Mouse (Mus musculus): ENCODE data around the gene Olr1. TPM values are rescaled to one million over a fixed set of nuclear protein-coding genes. Genes with fewer than 3 reads are reported as not detected.

The Olr1 gene
- total and polyA plus RNA-seq, 3 experiments = not detected

GRCm38 (mm10) chr6:129543709-129544606, 37.0 kb upstream of the Olr1 start:
- no peak for TF ChIP-seq RCOR1 (conservative IDR thresholded peaks at IDR 0.05; ENCODE audit: low read depth, low read length)
- no peak for TF ChIP-seq ZMIZ1 (IDR thresholded peaks at IDR 0.05; ENCODE audit: low read depth, low read length)
- no peak for TF ChIP-seq CHD2 (IDR thresholded peaks at IDR 0.05; ENCODE audit: low read length)
- no peak for TF ChIP-seq USF2 (conservative IDR thresholded peaks at IDR 0.05; ENCODE audit: low read depth, low read length)
- TF ChIP-seq MEF2A (IDR thresholded peaks at IDR 0.05; ENCODE audit: borderline replicate concordance, low read depth, low read length) = no peak
- no peak for TF ChIP-seq KAT2A (IDR thresholded peaks at IDR 0.05; ENCODE audit: insufficient replicate concordance, low read length)
- no peak for TF ChIP-seq GABPA (IDR thresholded peaks at IDR 0.05; ENCODE audit: insufficient replicate concordance, low read depth, low read length)
- TF ChIP-seq RAD21 (IDR thresholded peaks at IDR 0.05; ENCODE audit: low read depth, low read length) = peak; percentile 65
- peak; percentile 73 for TF ChIP-seq SMC3 (IDR thresholded peaks at IDR 0.05; ENCODE audit: low read depth, low read length)
- no peak for TF ChIP-seq TCF12 (IDR thresholded peaks at IDR 0.05; ENCODE audit: low read depth, low read length)
- no peak for TF ChIP-seq JUND (conservative IDR thresholded peaks at IDR 0.05; ENCODE audit: low read depth, low read length)
- no peak for TF ChIP-seq CHD1 (IDR thresholded peaks at IDR 0.05; ENCODE audit: low read depth, low read length)
- TF ChIP-seq EP300 (IDR thresholded peaks at IDR 0.05; ENCODE audit: low read length) = no peak
- TF ChIP-seq ZKSCAN1 (IDR thresholded peaks at IDR 0.05; ENCODE audit: borderline replicate concordance, low read depth, low read length) = no peak
- no peak for TF ChIP-seq TBP (conservative IDR thresholded peaks at IDR 0.05; ENCODE audit: low read depth, low read length)
- no peak for TF ChIP-seq BHLHE40 (IDR thresholded peaks at IDR 0.05; ENCODE audit: low read depth, low read length)
- no peak for TF ChIP-seq ETS1 (conservative IDR thresholded peaks at IDR 0.05; ENCODE audit: low read depth, low read length)
- no peak for TF ChIP-seq NRF1 (IDR thresholded peaks at IDR 0.05; ENCODE audit: low read depth, low read length)
- TF ChIP-seq USF1 (IDR thresholded peaks at IDR 0.05; ENCODE audit: low read depth, low read length) = no peak
- TF ChIP-seq IRF4 (IDR thresholded peaks at IDR 0.05; ENCODE audit: low read depth, low read length) = no peak
- TF ChIP-seq NELFE (IDR thresholded peaks at IDR 0.05; ENCODE audit: low read depth, low read length) = no peak
- no peak for TF ChIP-seq POLR2A (IDR thresholded peaks at IDR 0.05; ENCODE audit: low read depth, low read length)
- TF ChIP-seq MXI1 (IDR thresholded peaks at IDR 0.05; ENCODE audit: low read depth, low read length) = no peak
- TF ChIP-seq MAX (IDR thresholded peaks at IDR 0.05; ENCODE audit: low read length) = 0 out of 2 replicates have a peak, but pooled peaks have one; percentile 34
- TF ChIP-seq HCFC1 (IDR thresholded peaks at IDR 0.05; ENCODE audit: low read depth, low read length) = no peak
- TF ChIP-seq E2F4 (IDR thresholded peaks at IDR 0.05; ENCODE audit: insufficient replicate concordance, low read depth, low read length) = no peak
- TF ChIP-seq MYC (IDR thresholded peaks at IDR 0.05; ENCODE audit: low read depth, low read length) = 0 out of 2 replicates have a peak, but pooled peaks have one; percentile 54
- no peak for TF ChIP-seq SIN3A (IDR thresholded peaks at IDR 0.05; ENCODE audit: low read length)
- no peak for TF ChIP-seq MAZ (IDR thresholded peaks at IDR 0.05; ENCODE audit: low read depth, low read length)
- no peak for TF ChIP-seq MAFK (IDR thresholded peaks at IDR 0.05; ENCODE audit: insufficient replicate concordance, low read length)
- TF ChIP-seq CTCF (conservative IDR thresholded peaks at IDR 0.05 in 1 of 2, IDR thresholded peaks at IDR 0.05 in 1 of 2; ENCODE audit: low read depth in 2 of 2, low read length in 2 of 2) = peak; percentile 82 to 98
- H3K79me2 ChIP-seq (replicated peaks; ENCODE audit: control insufficient read depth, extremely low read depth, insufficient read depth, poor library complexity, severe bottlenecking) = no peaks in the 10 kb centered on the region
- H3K27ac ChIP-seq (ENCODE audit: insufficient read depth, low read depth) = no peak overlapping the region
- H3K9me3 ChIP-seq (replicated peaks; ENCODE audit: low read length) = no peaks in the 10 kb centered on the region
- in situ Hi-C loops (cut with MboI; ENCODE audit: low pct_ligation_motif_present, low pct_unique_long_range_greater_than_20kb, low sequenced_read_pairs) = loop anchor here (25.0 kb wide), 1 partner anchor 282 kb away; no protein-coding TSS in a partner anchor
- no peak overlapping the region for H3K4me3 ChIP-seq (replicated peaks in 1 of 3; ENCODE audit: low read depth in 2 of 3, low read length in 2 of 3, poor library complexity in 1 of 3)
- peak; percentile 48 for DNase-seq (ENCODE audit: extremely low read depth)
- peaks cover 27 to 47% of the 10 kb centered on the region in 2 experiments for H3K36me3 ChIP-seq (replicated peaks in 1 of 2; ENCODE audit: control insufficient read depth in 1 of 2, insufficient read depth in 1 of 2, low read length in 1 of 2)
- H3K4me1 ChIP-seq (ENCODE audit: control insufficient read depth in 1 of 2, insufficient read depth in 2 of 2) = peaks cover 0 to 25% of the 10 kb centered on the region in 2 experiments; a peak in 2 of 4 replicates
- dilution Hi-C loops (cut with MboI; ENCODE audit: extremely low pct_ligation_motif_present, extremely low pct_unique_long_range_greater_than_20kb, low sequenced_read_pairs) = no loop called here
- no peak overlapping the region for H3K4me2 ChIP-seq (ENCODE audit: insufficient read depth, low read depth, poor library complexity, severe bottlenecking)
- H3K27me3 ChIP-seq (replicated peaks) = no peaks in the 10 kb centered on the region
- H3K9ac ChIP-seq (ENCODE audit: insufficient read depth, low read depth) = no peak overlapping the region
